Mouse (Mus musculus) fat pad, adult 2 months (tissue): ENCODE data around the gene Bglap.

Experiments
- DNase-seq: peaks from one replicate; pipeline ENCODE4 v3.0.0-alpha.2; 2011; ENCODE audit warnings: low read depth, low spot score; ENCODE audit errors: extremely low read depth

Bglap gene

GRCm38 (mm10) chr3:88352907-88353306 lies 31.4 kb downstream of the Bglap start:
- no peak for DNase-seq

DNA sequence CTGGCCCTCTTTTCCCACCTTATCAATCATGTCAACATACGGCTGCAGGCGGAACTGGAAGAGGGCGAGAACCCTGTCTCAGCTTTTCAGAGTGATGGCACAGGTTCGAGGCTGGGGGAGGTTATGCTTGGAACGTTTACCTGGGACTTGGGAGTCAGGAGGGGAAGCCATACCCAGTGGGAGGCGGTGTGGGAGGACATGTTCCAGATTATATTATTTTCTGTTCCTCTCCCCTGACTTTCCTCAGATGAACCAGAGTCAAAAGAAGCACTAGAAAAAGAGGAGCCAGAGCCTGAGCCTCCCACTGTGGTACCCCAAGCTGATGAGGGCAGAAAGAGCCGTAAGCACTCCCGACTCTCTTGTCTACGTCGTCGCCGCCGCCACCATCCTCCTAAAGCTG lies 33.5 kb downstream of the Bglap start:
- no peak for DNase-seq

DNA sequence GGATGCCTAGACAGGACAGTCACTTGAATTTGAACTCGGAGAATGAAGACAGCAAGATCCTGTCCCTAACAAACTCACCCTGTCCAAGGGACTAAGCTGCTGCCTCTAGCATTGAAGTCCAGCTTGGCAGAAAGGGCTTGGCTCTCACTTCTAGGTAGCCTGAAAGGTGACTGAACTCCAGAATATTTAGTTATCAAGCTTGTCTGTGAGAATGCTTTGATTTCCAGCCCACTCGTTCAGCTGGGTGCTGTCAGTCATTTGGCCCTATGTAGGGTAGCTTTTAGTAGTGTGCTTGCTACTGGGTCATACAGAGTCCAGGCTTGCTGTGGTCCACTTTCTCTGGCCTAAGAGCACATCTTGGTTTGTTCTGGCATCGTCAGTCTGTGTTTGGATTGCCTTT lies 45.3 kb downstream of the Bglap start:
- no peak for DNase-seq

- DNase-seq = no peak
Observed at GRCm38 (mm10) chr3:88338316-88338715, 45.9 kb downstream of the Bglap start.

DNA sequence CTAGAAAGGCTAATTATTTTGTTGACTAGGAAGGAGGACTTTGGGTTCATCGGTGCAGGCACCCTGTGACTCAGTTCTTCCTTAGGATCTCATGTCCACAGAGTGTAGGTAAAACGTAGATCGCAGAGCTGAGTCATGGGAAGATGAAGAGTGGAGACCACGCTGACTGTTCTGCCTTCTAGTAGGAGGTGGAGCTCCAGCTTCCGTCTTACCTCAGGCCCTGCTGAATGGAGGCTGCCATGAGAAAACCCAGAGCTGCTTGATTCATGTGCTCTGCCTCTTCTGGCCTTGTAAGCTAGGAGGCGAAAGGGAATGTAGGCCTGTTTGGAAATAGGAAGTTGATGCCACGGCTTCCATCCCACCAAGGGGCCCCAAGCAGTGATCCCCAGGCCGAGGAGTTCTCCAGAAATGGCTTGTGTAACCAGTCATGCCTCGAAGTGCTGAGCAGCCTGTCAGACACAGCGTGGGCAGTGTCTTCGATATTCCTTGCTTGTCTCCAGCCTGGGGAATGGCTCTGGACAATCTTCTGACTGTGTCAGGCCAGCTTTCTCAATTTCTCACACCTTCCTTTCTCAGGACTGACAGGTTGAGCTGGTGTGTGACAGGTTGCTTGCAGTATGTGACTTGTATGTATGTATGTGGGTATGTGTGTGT lies 46.8 kb downstream of the Bglap start:
- peak; percentile 91 for DNase-seq

GRCm38 (mm10) chr3:88336058-88337013 lies 47.9 kb downstream of the Bglap start, which contains the start of the genes Tmem79 and Smg5:
TSS of gene Tmem79 (minus strand) at chr3:88336148.
TSS of gene Smg5 (plus strand) at chr3:88336260.
- no peak for DNase-seq

- no peak for DNase-seq
Observed at GRCm38 (mm10) chr3:88335436-88336053, 48.7 kb downstream of the Bglap start.

DNA sequence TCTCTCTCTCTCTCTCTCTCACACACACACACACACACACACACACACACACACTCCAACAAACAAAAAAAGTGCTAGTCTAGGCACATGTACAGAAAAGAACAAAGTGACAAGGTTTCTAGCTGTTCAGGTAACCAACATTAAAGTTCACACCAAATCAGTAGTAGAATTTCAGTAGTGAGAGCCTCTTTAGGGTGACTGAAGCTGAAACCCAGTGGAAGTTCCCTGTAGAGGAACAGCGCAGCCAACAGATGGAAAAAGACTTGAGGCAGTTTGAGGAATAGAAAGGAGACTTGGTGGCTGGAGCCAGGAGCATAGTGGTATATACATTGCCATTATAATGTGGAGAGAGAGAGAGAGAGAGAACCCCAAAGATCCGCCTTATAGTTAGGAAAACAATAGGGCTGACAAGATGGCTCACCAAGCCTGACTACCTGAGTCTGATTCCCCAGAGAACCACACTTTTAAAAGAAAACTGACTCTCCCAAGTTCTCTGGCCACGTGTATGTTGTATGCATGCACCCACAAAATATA lies 49.3 kb downstream of the Bglap start:
- DNase-seq = no peak

DNA sequence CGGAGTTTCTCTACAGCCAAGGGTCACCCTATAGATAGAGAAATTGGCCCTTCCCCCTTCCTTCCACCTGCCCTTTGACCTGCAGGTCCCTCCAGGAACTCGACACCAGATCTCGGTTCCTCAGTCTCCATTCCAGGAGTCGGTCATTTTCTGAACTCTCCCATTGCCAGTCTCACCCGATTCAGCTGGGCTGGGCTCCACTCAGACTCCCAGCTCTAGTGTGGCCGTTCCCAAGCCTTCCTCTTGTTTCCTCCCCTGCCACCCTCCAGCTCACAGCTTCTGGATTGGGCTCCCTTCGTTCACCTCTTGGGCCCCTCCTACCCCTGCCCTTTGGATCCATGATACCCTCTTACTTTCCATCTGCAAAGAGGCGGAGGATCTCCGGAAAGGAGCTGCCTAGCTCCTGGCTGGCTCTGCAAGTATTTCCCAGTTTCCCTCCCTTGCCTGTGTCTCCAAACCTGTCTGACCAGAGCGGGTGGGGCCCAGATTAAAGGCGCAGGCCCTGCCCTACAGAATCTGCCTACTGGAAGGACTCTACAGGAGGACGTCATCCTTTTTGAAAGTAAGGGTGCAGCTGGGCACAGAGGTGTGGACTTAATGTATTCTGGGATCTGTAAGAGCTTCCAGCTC lies 50.1 kb downstream of the Bglap start:
- no peak for DNase-seq
